Mouse (Mus musculus) heart, adult 2 months (tissue): ENCODE measurements around the gene Socs7. TPM values are rescaled to one million over a fixed set of nuclear protein-coding genes. Genes with fewer than 3 reads are reported as not detected.

ENCODE experiments used
- DNase-seq, 2 experiments: peaks; one replicate each; pipeline ENCODE4 v3.0.0; 2021
- H3K27ac ChIP-seq: fragments of 200-600 bp; 2 replicates; pipeline ENCODE4 v1.8.1; 2022
- H3K27me3 ChIP-seq: fragments of 200-500 bp; 2 replicates; pipeline ENCODE4 v1.6.1; 2012; ENCODE audit warnings: mild to moderate bottlenecking, low read length, inconsistent platforms, mixed read lengths; ENCODE audit not compliant: control insufficient read depth, insufficient read depth
- H3K36me3 ChIP-seq: fragments of 200-500 bp; 2 replicates; pipeline ENCODE4 v1.6.1; 2012; ENCODE audit warnings: low read length, inconsistent platforms; ENCODE audit not compliant: control insufficient read depth, insufficient read depth
- H3K4me1 ChIP-seq: fragments of 200-500 bp; 2 replicates; pipeline ENCODE4 v1.6.1; 2011; ENCODE audit warnings: low read length; ENCODE audit not compliant: control insufficient read depth, insufficient read depth
- H3K4me3 ChIP-seq: fragments of 200-600 bp; 2 replicates; pipeline ENCODE4 v1.8.1; 2022
- H3K79me2 ChIP-seq: fragments of 200-500 bp; replicated peaks from 2 replicates; pipeline ENCODE4 v1.6.1; 2012; ENCODE audit warnings: mild to moderate bottlenecking, inconsistent platforms, low read length, moderate library complexity, mixed read lengths; ENCODE audit not compliant: control insufficient read depth, insufficient read depth
- H3K9ac ChIP-seq: fragments of 200-500 bp; 2 replicates; pipeline ENCODE4 v1.6.1; 2012; ENCODE audit warnings: low read depth, mild to moderate bottlenecking, control low read depth, inconsistent platforms, low read length, mixed read lengths
- CTCF ChIP-seq: fragments of 200-600 bp; IDR thresholded peaks from 2 replicates; pipeline ENCODE4 v1.8.1; 2022; ENCODE audit warnings: antibody characterized with exemption, mild to moderate bottlenecking, moderate library complexity
- EP300 ChIP-seq: fragments of 200-500 bp; IDR thresholded peaks from 2 replicates; pipeline ENCODE4 v1.6.1; 2011; ENCODE audit warnings: low read depth, low read length, control low read depth; ENCODE audit not compliant: insufficient read depth
- POLR2A ChIP-seq: fragments of 200-500 bp; IDR thresholded peaks from 2 replicates; pipeline ENCODE4 v1.6.1; 2011; ENCODE audit warnings: mild to moderate bottlenecking, low read depth, low read length, control low read depth; ENCODE audit not compliant: insufficient read depth
- WGBS: fragments of 180-500 bp; shearing (Covaris S2); methylation state at CpG from one replicate; pipeline ENCODE4 v1.1.7; 2018; 5-methylcytosine and 5-hydroxymethylcytosine counted together
- intact Hi-C: fragments of 180-260 bp; cut with DNase I; formaldehyde crosslinking; loops from one replicate; pipeline ENCODE4 v1.15.1; 2025
- polyA plus RNA-seq: library from polyadenylated mRNA; depleted of rRNA; stranded (reverse); fragments of >200 nt; gene quantifications from 2 replicates; pipeline ENCODE4 v1.2.3, GENCODE M21; 2012
- total RNA-seq, 2 experiments: library from RNA; stranded (reverse); gene quantifications; 2 replicates each; pipeline ENCODE4 v1.2.3; 2021

Gene Socs7
- total and polyA plus RNA-seq, 3 experiments = 8.9 to 22.8 (median 21.4) TPM

DNA sequence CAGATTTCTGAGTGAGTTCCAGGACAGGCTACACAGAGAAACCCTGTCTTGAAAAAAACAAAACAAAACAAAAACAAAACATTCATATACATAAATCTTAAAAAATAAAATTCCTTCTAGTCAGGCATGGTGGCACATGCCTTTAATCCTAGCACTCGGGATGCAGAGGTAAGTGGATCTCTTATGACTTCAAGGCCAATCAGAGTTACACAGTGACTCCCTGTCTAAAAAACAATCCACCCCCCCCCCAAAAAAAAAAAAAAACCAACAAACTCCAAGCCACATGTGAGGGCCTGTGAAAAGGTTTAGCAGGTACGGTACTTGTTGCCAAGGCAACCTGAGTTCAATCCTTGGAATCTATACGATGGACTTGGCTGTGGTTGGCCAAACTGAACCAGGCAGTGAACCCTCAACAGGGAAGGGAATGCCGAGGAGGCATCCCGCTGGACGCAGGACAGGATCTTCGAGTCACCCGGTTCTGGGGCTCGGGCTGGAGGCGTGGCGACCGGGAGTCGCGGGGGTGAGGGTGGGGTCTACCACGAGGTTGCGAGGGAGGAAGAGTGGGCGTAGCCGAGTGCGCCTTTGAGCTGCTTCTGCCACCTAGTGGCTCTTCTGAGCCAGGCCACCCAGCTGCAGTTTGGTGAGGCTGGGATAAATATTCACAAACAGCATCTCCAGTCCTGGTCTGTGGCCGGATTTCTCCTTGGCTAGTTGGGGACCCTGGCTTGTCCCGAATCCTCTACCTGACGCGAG, 37.8 kb downstream of the Socs7 start:
- 4% methylated on average over 23 of the region's 23 CpGs for WGBS
- Histone ChIP-seq H3K27me3 (no peaks in the 10 kb centered on the region), H3K4me1 (peaks cover 2% of the 10 kb centered on the region), H3K9ac (no peak overlapping the region), H3K27ac (no peak overlapping the region), H3K36me3 (no peaks in the 10 kb centered on the region), H3K4me3 (peak overlapping the region; percentile 25; the same call in 1 of the 2 replicates), H3K79me2 (no peaks in the 10 kb centered on the region)
- intact Hi-C loops = loop anchor here (1.0 kb wide), 2 partner anchors 39 to 43 kb away; no protein-coding TSS in a partner anchor
- TF ChIP-seq POLR2A (no peak), EP300 (peak; percentile 91), CTCF (peak; percentile 97)
- DNase-seq = peak; percentile 83 to 86

- WGBS = 41% methylated on average over 6 of the region's 6 CpGs
- Histone ChIP-seq H3K9ac (no peak overlapping the region), H3K36me3 (no peaks in the 10 kb centered on the region), H3K79me2 (no peaks in the 10 kb centered on the region), H3K4me1 (peaks cover 6% of the 10 kb centered on the region), H3K4me3 (no peak overlapping the region), H3K27me3 (no peaks in the 10 kb centered on the region), H3K27ac (no peak overlapping the region)
- intact Hi-C loops = no loop called here
- DNase-seq = peak in 1 of 2 experiments; percentile 45
- no peak for TF ChIP-seq POLR2A
- TF ChIP-seq CTCF = no peak
- TF ChIP-seq EP300 = no peak
These were observed 38.7 kb downstream of the Socs7 start for GRCm38 (mm10) chr11:97401082-97401481.

DNA sequence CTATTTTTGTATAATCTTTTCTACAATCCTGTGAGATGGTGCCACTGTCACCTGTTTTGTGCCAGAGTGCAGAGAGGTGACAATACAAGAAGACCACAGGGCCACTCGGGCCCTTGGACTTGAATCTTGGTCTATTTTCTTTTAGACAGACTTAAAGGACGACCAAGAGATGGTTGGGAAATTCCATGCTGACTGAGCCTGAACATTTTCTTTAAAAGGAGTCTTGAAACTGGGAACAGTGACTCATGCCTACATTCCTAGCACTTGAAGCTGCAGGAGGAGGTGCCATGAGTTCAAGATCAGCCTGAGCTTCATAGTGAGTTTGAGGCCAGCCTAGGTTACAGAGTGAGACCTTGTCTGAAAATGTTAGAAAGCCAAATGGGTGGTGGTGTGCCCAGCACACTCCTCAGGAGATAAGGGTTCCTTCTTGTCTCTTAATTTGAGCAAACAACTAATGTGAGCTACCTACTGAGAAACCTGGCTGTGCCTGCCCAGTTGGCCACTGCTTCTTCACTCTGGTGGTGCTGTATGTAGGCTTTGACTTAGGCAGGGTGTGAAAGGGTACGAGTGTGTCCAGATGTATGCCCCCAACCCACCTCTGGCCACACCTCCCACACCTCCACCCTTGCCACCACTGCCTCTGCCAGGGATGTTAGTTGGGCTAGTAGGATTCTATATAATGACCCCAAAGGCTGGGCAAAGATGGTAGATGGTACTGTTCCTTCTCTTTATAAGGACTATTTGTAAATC, 39.5 kb downstream of the Socs7 start:
- TF ChIP-seq CTCF (no peak), EP300 (no peak), POLR2A (no peak)
- Histone ChIP-seq H3K4me3 (no peak overlapping the region), H3K79me2 (no peaks in the 10 kb centered on the region), H3K27me3 (no peaks in the 10 kb centered on the region), H3K9ac (no peak overlapping the region), H3K4me1 (peaks cover 6% of the 10 kb centered on the region), H3K27ac (no peak overlapping the region), H3K36me3 (no peaks in the 10 kb centered on the region)
- DNase-seq = no peak
- intact Hi-C loops = no loop called here
- 69% methylated on average over 3 of the region's 3 CpGs for WGBS

- H3K27ac ChIP-seq = no peak overlapping the region
- no peak overlapping the region for H3K4me3 ChIP-seq
- WGBS = 53% methylated on average over 2 of the region's 2 CpGs
- intact Hi-C loops = no loop called here
- no peaks in the 10 kb centered on the region for H3K27me3 ChIP-seq
- DNase-seq = no peak
- no peak overlapping the region for H3K9ac ChIP-seq
- no peaks in the 10 kb centered on the region for H3K79me2 ChIP-seq
- no peak for TF ChIP-seq CTCF
- TF ChIP-seq POLR2A = no peak
- no peak for TF ChIP-seq EP300
- peaks cover 6% of the 10 kb centered on the region for H3K4me1 ChIP-seq
- no peaks in the 10 kb centered on the region for H3K36me3 ChIP-seq
These were observed 40.4 kb downstream of the Socs7 start for GRCm38 (mm10) chr11:97402746-97403145.

DNA sequence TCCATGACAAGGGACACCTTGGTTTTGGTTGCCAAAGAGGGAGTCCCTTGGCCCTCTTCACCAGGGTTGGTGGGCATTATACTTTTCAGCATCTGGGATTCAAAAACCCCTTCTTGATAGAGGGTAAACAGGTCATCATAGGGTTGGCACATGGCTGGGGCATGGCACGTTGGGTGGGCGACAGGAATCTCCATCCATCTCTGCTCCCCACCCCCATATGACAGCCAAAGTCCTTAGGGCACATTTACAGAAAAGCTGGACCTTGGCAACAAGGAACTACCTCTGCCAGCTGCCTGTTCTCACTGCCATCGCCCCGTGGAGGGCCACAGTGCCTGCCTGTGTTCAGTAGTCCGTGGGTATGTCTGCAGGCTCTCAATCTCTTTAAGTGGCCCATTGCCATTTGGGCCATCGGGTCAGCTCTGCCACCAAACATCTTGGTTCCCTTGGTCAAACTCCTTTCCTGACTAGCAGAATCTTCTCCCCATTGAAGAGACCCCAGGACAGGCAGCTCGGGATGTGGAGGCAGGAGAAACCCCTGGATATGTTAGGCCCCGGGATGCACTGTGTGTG, 41.3 kb downstream of the Socs7 start:
- no peaks in the 10 kb centered on the region for H3K27me3 ChIP-seq
- no peaks in the 10 kb centered on the region for H3K79me2 ChIP-seq
- peaks cover 8% of the 10 kb centered on the region for H3K4me1 ChIP-seq
- no peak overlapping the region for H3K9ac ChIP-seq
- no peak overlapping the region for H3K4me3 ChIP-seq
- no peak for TF ChIP-seq EP300
- TF ChIP-seq CTCF = no peak
- TF ChIP-seq POLR2A = no peak
- DNase-seq = no peak
- WGBS = 49% methylated on average over 8 of the region's 8 CpGs
- H3K27ac ChIP-seq = no peak overlapping the region
- no peaks in the 10 kb centered on the region for H3K36me3 ChIP-seq
- intact Hi-C loops = no loop called here
